Mouse (Mus musculus) thymus, adult 2 months (tissue): ENCODE results near the gene Baz2b. TPM values are rescaled to one million over a fixed set of nuclear protein-coding genes. Genes with fewer than 3 reads are reported as not detected.

Experiments
- DNase-seq: peaks from one replicate; pipeline ENCODE4 v3.0.0; 2021
- H3K27ac ChIP-seq: fragments of 200-500 bp; 2 replicates; pipeline ENCODE4 v1.5.1; 2012; ENCODE audit warnings: low read length, control low read depth; ENCODE audit not compliant: control insufficient read depth, insufficient read depth
- H3K27me3 ChIP-seq: fragments of 200-500 bp; 2 replicates; pipeline ENCODE4 v1.6.1; 2012; ENCODE audit warnings: mild to moderate bottlenecking, low read length, moderate library complexity, mixed read lengths; ENCODE audit not compliant: control insufficient read depth, insufficient read depth
- H3K36me3 ChIP-seq: fragments of 200-500 bp; 2 replicates; pipeline ENCODE4 v1.6.1; 2012; ENCODE audit warnings: mild to moderate bottlenecking, low read length, moderate library complexity; ENCODE audit not compliant: control insufficient read depth, insufficient read depth
- H3K4me1 ChIP-seq: fragments of 200-500 bp; replicated peaks from 2 replicates; pipeline ENCODE4 v1.6.1; 2012; ENCODE audit warnings: low read length; ENCODE audit not compliant: control insufficient read depth, insufficient read depth
- H3K4me3 ChIP-seq: fragments of 200-500 bp; 2 replicates; pipeline ENCODE4 v1.5.1; 2012; ENCODE audit warnings: mild to moderate bottlenecking, low read length, control low read depth, moderate library complexity; ENCODE audit not compliant: control insufficient read depth, insufficient read depth
- CTCF ChIP-seq: fragments of 200-500 bp; IDR thresholded peaks from 2 replicates; pipeline ENCODE4 v1.5.1; 2012; ENCODE audit warnings: mild to moderate bottlenecking, control low read depth, low read length, moderate library complexity, borderline replicate concordance; ENCODE audit not compliant: control insufficient read depth, poor library complexity, insufficient read depth; ENCODE audit errors: extremely low read depth
- POLR2A ChIP-seq: fragments of 200-500 bp; IDR thresholded peaks from 2 replicates; pipeline ENCODE4 v1.6.1; 2012; ENCODE audit warnings: mild to moderate bottlenecking, low read length, control low read depth, moderate library complexity; ENCODE audit not compliant: control insufficient read depth, poor library complexity, insufficient read depth; ENCODE audit errors: extremely low read depth
- WGBS: fragments of 180-500 bp; shearing (Covaris S2); methylation state at CpG from one replicate; pipeline ENCODE4 v1.1.7; 2018; 5-methylcytosine and 5-hydroxymethylcytosine counted together
- polyA plus RNA-seq: library from polyadenylated mRNA; depleted of rRNA; stranded (reverse); fragments of >200 nt; gene quantifications from 2 replicates; pipeline ENCODE4 v1.2.3, GENCODE M21; 2012

The Baz2b gene
- polyA plus RNA-seq, 1 experiment: 25.9 TPM

- no peak for DNase-seq
- Histone ChIP-seq H3K4me1 (no peaks in the 10 kb centered on the region), H3K27ac (no peak overlapping the region), H3K27me3 (no peaks in the 10 kb centered on the region), H3K4me3 (no peak overlapping the region), H3K36me3 (peaks cover 8% of the 10 kb centered on the region)
- WGBS: 94% methylated on average over 7 of the region's 7 CpGs
- TF ChIP-seq POLR2A (no peak), CTCF (no peak)
Observed at GRCm38 (mm10) chr2:59968593-59968992, 241.0 kb downstream of the Baz2b start.

DNA sequence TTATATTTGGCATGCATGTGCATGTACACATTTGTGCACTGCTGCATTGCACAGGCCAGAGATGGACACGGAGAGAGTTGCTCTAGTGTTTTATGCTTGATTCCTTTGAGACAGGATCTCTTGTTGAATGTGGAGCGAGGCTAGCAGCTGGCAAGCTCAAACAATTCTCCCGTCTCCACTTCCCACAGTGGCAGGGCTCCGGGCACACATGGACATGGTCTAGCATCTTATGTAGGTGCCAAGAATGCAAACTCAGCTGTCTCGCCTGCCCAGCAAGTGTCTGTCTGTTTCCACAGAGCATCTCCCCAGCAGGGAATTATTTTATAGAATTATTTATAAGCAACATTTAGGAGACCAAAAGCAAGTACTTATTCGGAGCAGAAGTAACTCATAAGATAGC lies 243.2 kb downstream of the Baz2b start:
- 96% methylated on average over 6 of the region's 6 CpGs for WGBS
- no peak for TF ChIP-seq CTCF
- no peak for TF ChIP-seq POLR2A
- no peak overlapping the region for H3K4me3 ChIP-seq
- no peaks in the 10 kb centered on the region for H3K4me1 ChIP-seq
- H3K27ac ChIP-seq: no peak overlapping the region
- no peak for DNase-seq
- H3K27me3 ChIP-seq: no peaks in the 10 kb centered on the region
- H3K36me3 ChIP-seq: peaks cover 18% of the 10 kb centered on the region

- H3K27me3 ChIP-seq: no peaks in the 10 kb centered on the region
Observed at GRCm38 (mm10) chr2:59963011-59963410, 246.6 kb downstream of the Baz2b start.

GRCm38 (mm10) chr2:59962579-59962978 lies 247.1 kb downstream of the Baz2b start:
- no peak overlapping the region for H3K4me3 ChIP-seq
- DNase-seq: no peak
- no peak for TF ChIP-seq CTCF
- no peak for TF ChIP-seq POLR2A
- no peak overlapping the region for H3K27ac ChIP-seq
- no peaks in the 10 kb centered on the region for H3K27me3 ChIP-seq
- H3K36me3 ChIP-seq: peaks cover 20% of the 10 kb centered on the region
- 97% methylated on average over 4 of the region's 4 CpGs for WGBS
- no peaks in the 10 kb centered on the region for H3K4me1 ChIP-seq

More at GRCm38 (mm10) chr2:59963011-59963410, 246.6 kb downstream of the Baz2b start:
- DNase-seq: no peak
- TF ChIP-seq POLR2A: no peak
- no peak for TF ChIP-seq CTCF
- no peaks in the 10 kb centered on the region for H3K4me1 ChIP-seq
- 94% methylated on average over 5 of the region's 5 CpGs for WGBS
- H3K27ac ChIP-seq: no peak overlapping the region
- H3K36me3 ChIP-seq: peaks cover 18% of the 10 kb centered on the region
- H3K4me3 ChIP-seq: no peak overlapping the region

DNA sequence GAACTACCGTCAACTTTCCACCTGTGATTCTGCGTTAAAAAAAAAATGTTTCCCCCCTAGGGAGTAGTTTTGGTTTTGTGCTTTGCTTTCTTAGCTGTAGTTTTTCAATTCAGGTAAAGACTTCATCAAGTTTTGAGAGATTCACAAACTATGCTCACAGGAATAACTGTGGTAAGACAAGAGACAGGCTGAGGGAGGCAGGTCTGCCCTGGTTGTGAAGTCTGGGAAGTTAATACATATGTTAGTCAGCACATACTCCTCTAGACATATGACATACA lies 249.2 kb downstream of the Baz2b start:
- no peak for TF ChIP-seq CTCF
- TF ChIP-seq POLR2A: no peak
- no peaks in the 10 kb centered on the region for H3K4me1 ChIP-seq

DNA sequence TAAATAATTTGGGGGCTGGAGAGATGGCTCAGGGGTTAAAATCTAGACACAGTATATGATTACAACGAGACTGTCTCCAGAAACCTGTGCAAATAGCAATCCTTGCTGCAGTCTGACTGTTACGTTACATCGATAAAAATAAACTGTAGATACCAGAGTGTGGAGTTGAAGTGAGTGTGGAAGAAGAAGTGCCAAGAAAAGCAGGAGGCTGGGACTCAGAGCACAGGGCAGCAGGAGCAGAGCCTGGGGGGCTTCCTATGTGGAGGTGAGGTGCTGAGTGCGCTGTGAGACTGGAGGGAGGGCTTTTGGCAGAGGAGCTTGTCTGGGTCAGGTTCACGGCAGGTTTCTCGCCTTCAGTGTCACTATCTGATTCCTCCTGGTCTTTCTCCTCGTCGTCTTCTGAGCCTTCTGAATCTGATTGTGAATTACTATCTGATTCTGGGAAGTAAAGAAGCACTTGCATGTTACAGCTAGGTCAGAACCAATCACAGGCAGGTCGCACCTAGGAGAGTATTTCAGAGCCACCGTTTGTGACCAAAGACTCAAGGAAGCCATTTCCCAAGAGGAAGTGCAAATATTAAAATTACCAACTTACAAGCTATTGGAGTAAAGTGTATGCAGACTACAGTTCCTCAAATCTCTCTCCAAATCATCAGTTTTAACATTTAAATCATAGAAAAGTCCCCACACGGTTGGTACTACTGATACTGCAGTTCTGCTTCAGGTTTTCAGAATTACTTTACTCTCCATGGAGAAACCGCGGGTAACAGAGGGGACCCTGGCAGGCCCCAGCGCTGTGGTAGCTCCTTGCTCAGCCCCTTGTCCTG lies 249.8 kb downstream of the Baz2b start:
- H3K4me3 ChIP-seq: no peak overlapping the region
- no peak overlapping the region for H3K27ac ChIP-seq
- no peak for TF ChIP-seq CTCF
- TF ChIP-seq POLR2A: no peak
- H3K36me3 ChIP-seq: peaks cover 35% of the 10 kb centered on the region
- H3K4me1 ChIP-seq: no peaks in the 10 kb centered on the region
- no peak for DNase-seq
- 91% methylated on average over 14 of the region's 14 CpGs for WGBS
- H3K27me3 ChIP-seq: no peaks in the 10 kb centered on the region

More for the DNA sequence above, 249.2 kb downstream of the Baz2b start:
- Histone ChIP-seq H3K27me3 (no peaks in the 10 kb centered on the region), H3K4me3 (no peak overlapping the region), H3K36me3 (peaks cover 35% of the 10 kb centered on the region), H3K27ac (no peak overlapping the region)
- DNase-seq: no peak
- 95% methylated on average over 2 of the region's 2 CpGs for WGBS

DNA sequence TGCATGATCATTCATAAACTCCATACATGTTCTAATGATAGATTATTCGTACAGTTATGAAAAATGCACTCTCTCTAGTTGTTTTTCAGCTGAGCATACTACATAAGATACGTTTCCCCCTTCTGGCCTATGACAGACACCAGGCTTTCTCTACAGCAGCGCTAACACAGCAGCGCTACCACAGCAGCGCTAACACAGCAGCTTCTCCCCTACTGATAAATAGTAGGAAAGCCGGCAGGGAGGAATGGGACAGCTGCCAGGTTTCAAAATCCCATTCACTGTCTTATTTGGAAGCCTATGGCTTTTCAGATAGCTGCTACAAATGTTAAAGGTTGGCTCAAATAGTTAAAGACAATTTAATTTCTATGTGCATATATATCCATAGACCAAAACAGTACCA lies 251.1 kb downstream of the Baz2b start:
- Histone ChIP-seq H3K27me3 (no peaks in the 10 kb centered on the region), H3K36me3 (peaks cover 35% of the 10 kb centered on the region), H3K27ac (no peak overlapping the region), H3K4me1 (no peaks in the 10 kb centered on the region), H3K4me3 (no peak overlapping the region)
- TF ChIP-seq POLR2A (no peak), CTCF (no peak)
- 98% methylated on average over 6 of the region's 6 CpGs for WGBS
- no peak for DNase-seq
